Mouse (Mus musculus) liver, adult (tissue): ENCODE results near the gene Pou3f3.

ENCODE experiments used
- GATA4 ChIP-seq: IDR thresholded peaks from 2 replicates; pipeline ENCODE4 v1.6.1; 2014; ENCODE audit warnings: mild to moderate bottlenecking, low read length; ENCODE audit not compliant: insufficient replicate concordance

The Pou3f3 gene

DNA sequence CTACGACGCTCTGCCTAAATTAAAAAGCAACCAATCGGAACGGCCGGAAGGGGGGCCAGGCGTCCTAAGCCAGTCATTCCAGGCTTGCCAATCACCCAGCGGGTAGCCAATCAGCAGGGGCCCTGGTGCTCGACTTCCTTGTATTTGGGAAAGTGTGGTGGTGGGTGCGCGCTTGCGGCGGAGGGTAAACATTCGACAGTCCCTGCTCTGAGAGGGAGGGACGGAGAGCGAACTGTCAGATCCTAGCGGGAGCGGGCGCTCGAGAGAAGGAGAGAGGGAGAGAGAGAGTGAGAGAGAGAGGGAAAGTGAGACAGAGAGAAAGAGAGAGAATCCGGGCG, at the start of gene Pou3f3:
TSS of gene Pou3f3 (plus strand) at position 191 of the 338 bp plus-strand sequence.
- no peak for TF ChIP-seq GATA4

DNA sequence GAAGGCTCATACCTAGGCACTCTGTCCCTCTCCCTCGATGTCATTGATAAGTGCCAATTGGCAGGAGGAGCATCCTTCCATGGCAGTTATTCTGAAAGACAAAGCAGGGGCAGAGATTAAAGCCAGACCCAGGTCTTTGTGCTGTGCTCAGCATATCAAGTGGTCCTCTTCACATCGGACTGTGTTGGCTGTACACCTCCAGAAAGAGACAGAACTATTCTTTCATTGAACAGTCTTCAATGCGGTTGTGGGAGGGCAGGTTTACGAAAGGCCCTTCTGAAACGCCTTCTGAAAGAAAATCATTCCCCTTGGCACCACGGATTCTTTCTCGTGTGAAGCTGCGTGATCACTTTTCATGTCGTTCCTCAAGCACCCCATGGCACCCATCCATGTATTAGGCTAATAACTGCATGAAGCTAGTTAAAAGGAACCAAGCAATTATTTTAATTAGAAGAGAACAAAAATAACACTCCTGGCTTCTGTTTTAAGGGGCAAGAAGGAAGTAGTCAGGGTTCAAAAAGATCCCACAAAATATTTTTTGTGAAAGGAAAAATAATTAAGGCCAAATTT, 47.1 kb upstream of the Pou3f3 start:
- TF ChIP-seq GATA4 = no peak

DNA sequence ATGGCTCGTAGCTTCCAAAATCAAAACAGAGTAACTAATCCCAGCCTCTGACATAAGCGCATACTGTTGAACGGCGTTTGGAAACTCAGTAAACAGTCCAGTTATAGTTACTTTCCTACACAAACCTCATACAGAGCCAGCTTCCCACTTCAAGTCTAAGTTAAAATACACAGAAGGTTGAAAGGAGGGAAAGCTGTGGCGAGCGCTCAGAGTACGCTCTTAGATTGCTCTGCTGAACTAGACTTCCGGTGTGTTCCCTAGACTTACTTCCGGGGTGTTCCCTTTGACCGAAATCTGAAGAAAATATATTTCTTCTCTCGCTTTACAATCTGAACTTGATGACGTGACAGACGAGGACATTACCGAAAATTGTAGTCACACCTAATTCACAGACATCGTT, 44.1 kb upstream of the Pou3f3 start:
- no peak for TF ChIP-seq GATA4

DNA sequence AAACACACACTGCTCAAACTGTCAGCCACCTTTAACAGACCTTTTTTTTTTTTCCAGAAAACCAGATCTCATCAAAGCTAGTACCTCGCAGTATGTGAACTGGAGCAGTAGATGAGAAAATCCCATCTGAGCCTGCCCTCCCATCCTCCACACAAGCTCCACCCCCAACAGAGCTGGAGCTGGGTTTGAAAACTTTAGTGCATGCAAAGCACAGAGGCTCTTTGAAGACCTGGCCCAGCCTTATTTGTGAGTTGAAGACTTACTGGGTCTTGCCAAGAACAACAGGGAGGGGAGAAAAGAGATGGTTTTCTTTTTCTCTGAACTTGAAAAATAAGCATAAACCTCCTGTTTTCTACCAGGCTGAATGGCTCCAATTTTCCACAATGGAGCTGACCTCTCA, 28.0 kb upstream of the Pou3f3 start:
- no peak for TF ChIP-seq GATA4

DNA sequence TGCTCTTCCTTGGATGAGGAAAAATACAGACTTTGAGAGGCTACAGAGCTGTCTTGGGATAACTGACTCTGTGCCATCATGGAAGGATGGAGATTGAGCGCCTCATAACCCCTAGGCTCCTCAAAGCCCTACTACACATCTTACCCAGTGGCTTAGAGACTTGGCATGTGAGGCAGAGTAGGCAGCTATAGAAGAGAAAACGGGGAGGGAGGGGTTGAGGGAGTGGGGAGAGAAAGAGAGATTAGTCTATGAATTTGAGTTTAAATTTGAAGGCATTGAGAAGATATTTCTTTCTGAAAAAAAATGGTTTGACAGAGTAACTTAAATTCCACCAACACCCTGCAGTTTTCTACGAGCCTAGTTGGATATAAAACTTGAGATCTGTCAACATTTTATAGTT, 14.9 kb upstream of the Pou3f3 start:
- TF ChIP-seq GATA4 = no peak

DNA sequence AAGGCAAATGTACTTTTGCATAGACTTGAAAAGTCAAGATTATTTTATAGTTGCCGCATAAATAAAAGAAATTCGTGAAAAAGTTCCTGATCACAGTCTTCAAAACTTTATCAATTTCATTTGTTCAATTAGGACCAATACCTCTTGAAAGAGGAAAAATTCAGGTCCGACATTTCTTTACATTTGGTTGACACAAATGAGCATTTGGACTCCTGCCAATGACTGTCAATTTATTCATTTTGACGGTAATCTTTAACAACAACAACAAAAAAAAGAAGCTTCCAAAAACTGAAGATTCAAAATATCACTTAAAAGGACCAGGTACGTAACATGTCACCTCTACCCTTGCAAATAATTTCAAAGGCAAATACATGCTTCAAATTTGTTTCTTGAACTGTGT, 13.8 kb upstream of the Pou3f3 start:
- TF ChIP-seq GATA4 = no peak

DNA sequence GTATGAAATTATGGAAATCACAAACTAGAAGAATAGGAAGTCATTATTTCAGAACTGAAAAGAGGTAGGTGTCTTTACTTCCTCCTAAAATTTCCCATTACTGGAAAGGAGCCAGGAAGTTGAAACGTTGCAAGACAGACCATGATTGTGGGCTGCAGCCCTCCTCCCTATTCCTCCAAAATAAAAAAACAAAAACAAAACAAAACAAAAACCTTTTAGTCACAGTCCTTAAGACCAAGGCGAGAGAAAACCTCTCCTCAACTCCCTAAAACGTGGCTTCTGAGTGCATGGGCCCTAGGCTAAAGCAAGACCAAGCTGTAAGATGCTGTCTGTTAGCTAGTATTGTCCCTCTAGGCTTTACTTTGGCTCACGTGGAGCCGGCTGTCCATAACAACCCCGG, 11.7 kb upstream of the Pou3f3 start:
- TF ChIP-seq GATA4 = no peak

DNA sequence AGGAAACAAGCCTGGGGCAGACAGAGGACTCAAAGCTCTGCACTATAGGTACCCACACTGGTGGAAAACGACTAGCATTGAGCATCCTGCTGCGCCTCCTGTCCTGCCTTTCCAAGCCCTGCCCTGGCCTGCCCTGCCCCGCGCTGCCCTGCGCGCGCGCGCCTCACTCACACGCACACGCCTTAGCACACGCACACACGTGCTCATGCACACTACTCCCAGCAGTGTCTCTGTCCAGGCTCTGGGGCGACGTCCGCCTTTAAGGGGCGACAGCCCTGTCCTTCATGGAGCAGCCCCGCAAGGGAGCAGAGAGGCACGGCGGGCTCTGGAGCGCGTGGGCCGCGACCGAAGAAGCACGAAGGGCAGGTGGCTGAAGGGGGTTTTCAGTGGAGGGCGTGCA, 11.2 kb upstream of the Pou3f3 start:
- TF ChIP-seq GATA4 = no peak

DNA sequence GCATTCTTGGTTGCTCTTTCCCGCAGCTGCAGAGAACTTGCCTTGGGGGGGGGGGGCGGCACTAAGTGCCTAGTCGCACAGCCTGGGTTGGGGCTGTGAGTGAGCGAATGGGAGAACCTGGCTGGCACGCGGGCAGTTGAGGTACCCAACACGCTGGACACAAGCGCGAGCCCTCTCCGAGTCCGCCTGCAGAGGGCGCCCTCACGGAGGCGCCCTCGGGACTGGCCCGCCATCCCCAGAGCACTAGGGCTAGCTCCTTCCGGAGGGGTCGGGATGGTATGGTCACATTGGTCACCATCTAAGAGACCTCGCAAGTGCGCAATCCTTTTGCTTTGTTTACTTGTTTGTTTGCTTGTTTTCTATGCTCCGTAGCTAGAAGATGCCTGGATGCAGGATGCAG, 10.8 kb upstream of the Pou3f3 start:
- TF ChIP-seq GATA4 = no peak

DNA sequence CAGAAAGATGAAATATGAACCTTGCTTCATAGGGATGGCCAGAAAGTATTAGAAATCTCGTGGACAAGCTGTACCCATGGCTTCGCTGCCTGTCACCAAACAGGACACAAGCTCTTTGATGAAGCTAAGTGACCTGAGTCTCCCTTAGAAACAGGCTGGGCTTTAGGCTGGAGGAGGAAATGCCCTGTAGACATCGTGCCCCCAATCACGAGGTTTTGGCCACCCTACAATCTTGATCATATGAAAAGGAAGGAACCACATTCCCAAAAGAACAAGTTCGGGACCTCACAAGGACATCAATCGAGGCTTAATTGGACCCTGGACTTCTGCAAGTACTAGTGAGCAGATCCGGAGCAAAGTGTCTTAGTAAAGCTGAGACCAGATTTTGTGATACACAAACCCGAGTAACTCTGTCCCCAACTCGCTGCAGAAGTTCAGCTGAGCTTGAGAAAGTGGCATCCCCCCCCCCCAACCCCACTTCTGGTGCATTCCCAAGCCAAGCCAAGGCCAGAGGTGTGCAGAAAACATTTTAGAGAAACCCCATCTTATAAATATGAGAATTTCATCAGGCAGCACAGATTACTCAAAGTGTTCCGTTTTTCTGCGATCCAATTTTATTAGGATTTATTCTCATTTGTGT, 10.1 kb upstream of the Pou3f3 start:
- no peak for TF ChIP-seq GATA4

DNA sequence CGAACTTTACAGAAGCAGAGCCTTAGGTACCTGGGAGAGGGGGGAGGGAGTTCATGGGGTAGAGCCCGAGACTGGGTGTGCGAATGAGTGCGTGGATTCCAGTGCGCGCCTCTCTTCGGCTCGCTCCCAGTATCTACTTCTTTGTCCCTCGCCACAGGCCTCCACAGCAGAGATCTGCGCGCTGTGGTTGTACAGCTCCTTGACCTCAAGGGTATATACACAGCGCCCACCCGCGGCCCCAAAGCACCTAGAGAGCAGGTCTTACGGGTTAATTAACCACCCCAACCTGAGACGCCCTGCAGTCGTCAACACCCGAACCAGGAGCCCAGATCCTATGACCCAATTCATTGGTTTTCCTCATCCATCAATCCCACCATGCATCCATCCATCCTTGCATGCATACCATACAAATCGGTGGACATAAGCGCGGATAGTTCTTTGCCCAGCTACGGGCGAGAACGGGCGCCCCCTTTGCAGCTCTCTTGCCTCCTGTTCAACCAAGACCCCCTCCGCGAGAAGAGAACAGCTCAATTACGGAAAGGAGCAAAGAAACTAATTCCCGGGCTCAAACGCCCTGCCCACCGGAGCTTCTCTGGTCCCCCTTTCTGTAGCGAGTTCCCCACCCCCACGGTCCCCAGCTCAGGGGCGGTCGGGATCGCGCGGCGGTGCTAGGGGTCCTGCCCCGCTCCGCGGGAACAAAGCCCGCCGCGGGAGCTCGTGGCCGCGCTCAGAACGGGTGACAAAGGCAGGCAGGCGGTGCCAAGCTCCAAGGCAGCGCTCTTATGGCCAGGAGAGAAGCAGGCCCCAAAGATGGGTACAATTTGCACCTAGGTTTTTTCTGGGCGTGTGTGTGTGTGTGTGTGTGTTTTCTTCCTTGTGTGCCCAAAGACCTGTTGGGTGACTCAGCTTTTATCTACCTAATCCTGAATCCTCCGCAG, 9.1 kb upstream of the Pou3f3 start:
- TF ChIP-seq GATA4 = no peak

DNA sequence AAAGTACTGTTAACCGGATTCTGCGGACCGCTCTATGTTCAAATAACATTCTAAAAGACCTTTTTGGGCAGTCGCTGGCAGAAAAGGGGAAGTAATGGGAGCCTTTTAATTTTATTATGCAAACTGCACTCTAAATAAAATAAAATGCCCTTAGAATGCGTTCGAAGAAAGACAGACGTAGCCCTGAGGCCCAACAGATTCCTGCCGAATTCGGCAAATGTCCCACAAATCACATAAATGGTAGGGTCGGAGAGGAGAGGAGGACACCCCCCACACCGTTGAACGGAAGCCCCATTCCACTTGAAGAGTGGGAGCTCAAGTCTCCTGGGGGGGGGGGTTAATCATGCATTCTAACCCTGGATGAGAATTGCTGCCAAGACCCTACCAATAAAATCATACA, 8.3 kb upstream of the Pou3f3 start:
- TF ChIP-seq GATA4 = no peak

DNA sequence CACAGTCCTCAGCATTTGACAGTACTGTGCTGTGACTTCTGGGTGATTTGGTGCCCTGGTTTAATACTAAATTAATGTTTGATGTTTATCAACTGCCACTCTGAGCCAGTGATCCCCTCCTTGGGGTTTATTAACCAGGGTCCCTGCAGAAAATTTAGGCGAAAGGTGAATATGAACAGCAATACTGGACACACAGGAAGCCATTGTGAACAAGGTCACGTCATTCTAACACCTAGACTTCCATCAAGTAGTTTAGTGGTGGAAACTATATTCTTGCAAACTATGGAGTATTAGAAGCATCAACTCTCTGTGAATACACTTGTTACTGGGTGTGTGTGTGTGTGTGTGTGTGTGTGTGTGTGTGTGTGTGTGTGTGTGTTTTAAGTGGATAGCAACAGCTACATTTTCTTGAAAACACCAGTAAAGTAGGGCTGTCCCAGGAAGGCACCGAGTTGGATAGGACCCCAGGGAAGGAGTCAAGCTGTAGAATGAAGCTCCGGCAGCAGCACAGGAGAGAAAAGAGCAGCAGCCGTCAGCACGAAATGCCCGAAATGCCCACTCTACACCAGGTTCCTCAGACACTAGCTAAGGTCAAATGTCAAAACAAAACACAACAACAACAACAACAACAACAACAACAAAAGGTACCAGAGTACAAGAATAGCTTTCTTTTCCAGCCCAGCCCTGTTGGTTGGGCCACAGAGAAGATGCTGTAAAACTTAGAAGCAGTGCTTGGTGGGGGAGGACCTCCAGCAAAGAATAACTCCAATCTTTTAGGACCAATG, 7.6 kb upstream of the Pou3f3 start:
- no peak for TF ChIP-seq GATA4

DNA sequence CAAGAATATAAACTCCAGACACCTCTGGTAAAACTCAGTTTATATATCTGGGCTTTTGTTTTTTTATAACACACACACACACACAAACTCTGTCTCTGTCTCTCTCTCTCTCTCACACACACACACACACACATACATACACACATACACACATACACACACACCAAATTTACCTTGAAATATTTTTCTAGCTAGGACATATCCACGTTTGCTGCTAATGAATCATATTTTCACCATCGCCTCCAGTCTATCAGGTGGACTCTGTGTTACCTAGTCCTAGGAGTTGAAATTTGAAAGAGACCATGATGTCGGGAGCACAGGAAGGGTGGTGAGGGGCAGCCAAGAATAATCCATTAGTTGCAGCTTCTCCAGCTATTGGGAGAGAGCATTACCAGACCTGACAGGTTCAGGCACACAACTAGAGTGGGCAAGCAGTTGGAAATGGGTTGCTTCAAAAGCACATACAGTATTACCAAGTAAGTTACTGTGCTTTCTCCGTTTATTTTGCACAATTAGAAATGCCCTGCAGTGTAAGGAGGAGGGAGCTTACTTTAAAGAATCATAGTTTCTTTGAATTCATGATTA, 6.9 kb upstream of the Pou3f3 start:
- no peak for TF ChIP-seq GATA4

DNA sequence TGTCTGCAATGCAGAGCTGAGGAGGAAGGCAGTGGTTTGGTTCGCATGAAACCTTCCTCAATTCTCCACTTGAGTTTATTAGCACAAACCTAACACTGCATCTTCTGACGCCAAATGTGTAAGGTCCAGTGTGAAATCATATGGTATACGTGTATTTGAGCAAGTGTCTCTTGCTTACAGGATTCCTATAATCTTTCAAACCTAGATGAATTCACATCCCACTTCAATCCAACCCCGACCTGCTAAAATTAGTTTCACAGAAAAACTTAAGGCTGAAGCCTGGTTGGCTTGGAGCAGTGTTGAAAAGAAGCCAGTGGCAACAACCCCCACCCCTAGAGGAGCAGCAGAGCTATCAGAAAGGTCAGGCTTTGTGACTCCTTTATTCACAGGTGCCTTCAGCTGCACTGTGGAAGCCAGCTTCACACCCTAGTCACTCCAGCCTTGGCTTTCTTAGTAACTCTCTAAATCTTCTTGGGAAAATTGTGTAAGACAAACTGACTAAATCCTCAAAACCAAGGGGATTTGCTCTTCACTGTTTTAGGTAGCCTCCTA, 5.5 kb upstream of the Pou3f3 start:
- no peak for TF ChIP-seq GATA4
